15 mouse cellular contexts compared by ENCODE assay signal in the genomic region with DNA sequence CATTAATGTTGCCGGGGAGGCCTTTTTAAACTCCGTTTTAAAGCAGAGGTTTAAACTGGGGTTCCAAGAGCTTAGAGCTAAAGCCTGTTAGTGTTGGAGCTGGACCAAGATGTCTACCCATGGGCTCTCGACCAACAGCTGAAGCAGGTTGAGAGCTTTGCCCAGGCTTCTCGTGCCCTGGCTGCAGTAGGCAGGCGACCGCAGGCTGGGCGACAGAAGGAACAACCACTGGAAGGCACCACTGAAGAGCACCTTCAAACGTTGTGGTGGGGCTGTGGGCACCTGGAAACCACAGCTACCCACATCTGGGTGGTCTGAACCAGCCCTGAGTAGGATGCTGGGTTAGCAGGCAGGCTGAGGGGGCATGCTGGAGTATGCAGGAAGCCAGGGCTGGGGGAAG.
"Had no signal": no experiment of that assay in that cellular context is flagged by ENCODE, and none has a peak within 500 bp of the region (broad histone marks: within the 10 kb centered on the region; RNA-seq: fewer than 3 reads in every experiment).

No protein-coding gene starts in this region.

- ATAC-seq: inflammation-experienced regulatory T-cells, adult 6 months; intestine, postnatal 0 days; lung, postnatal 0 days; midbrain, embryonic 16.5 days had no signal

- DNase-seq: kidney, adult 9 months; lung, adult 2 months; lung, postnatal 4 days; retina, postnatal 1 day; right cerebral cortex, postnatal 4 days; spleen, adult 18-20 months had no signal

- H3K36me3 ChIP-seq: limb, embryonic 12.5 days; neural tube, embryonic 13.5 days had no signal

- H3K4me2 ChIP-seq: limb, embryonic 12.5 days; midbrain, embryonic 11.5 days; neural tube, embryonic 13.5 days had no signal

- H3K9ac ChIP-seq: limb, embryonic 12.5 days; liver, embryonic 14.5 days; neural tube, embryonic 13.5 days had no signal

- H3K27ac ChIP-seq: kidney, postnatal 0 days; limb, embryonic 12.5 days; liver, embryonic 14.5 days had no signal

- H3K9me3 ChIP-seq: neural tube, embryonic 13.5 days had no signal

- H3K4me3 ChIP-seq: limb, embryonic 12.5 days; neural tube, embryonic 13.5 days had no signal
